Mouse (Mus musculus) lung, postnatal 25 days (tissue): ENCODE results near the gene Ptrh1.

ENCODE experiments used
- DNase-seq: peaks from one replicate; pipeline ENCODE4 v3.0.0; 2022; ENCODE audit warnings: low spot score

Gene Ptrh1

GRCm38 (mm10) chr2:32798251-32798962 is 22.8 kb downstream of the Ptrh1 start:
- DNase-seq, result no peak

DNA sequence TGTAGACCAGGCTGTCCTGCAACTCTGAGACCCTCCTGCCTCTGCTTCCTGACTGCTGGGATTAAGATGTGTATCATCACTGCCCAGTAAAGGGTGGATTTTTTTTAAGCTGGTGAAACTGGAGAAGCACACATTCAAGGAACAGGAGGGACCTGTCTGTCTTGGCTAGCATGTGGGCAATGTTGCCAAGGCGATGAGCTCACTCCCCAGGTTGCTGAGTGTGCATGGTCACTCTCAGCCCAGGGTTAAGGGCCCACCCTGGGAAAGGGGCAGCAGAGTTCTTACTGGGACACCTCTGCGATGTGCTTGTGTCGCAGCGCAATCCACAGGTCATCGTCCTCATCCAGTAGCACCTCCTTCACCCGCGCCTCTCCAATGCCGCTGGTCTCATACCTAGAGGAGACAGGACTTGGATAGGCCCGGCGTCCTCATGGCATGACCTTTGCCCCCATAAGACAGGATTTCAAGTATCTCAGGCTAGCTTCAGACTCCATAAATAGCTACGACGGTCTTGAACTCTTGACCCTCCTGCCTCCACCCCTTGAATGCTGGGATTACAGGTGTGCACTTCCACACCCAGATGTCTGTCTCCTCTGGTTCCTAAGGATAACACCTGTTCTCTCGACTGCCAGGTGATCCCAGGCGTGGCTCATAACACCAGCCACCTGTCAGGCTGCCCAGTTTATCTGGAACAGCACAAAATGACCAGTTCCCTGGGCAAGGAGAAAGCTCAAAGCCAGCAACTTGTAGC is 33.4 kb downstream of the Ptrh1 start:
- no peak for DNase-seq

- no peak for DNase-seq
Observed at GRCm38 (mm10) chr2:32811959-32812358, 36.4 kb downstream of the Ptrh1 start.

- DNase-seq, result no peak
Observed at GRCm38 (mm10) chr2:32816497-32816896, 40.9 kb downstream of the Ptrh1 start.

- peak; percentile 42 for DNase-seq
Observed at GRCm38 (mm10) chr2:32816946-32817581, 41.5 kb downstream of the Ptrh1 start.

- no peak for DNase-seq
Observed at GRCm38 (mm10) chr2:32817589-32817988, 42.0 kb downstream of the Ptrh1 start.

DNA sequence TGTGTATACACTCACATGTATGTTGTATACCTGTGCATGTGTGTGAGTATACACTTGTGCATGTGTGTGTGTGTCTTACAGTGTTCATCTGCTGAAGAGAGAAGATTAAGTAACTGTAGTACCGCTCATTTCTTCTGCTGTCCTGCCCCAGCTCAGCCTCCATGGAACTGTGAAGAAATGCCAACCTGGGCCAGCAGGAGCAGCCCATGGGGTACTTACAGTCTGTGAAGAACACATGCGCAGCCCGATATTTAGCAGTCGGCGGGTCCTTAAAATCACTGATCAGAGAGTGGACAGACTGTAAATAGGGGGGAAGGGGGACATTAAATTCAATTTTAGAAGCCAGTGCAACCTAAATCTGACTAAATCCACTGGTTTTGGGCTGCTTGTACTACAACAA is 42.6 kb downstream of the Ptrh1 start:
- DNase-seq, result no peak

DNA sequence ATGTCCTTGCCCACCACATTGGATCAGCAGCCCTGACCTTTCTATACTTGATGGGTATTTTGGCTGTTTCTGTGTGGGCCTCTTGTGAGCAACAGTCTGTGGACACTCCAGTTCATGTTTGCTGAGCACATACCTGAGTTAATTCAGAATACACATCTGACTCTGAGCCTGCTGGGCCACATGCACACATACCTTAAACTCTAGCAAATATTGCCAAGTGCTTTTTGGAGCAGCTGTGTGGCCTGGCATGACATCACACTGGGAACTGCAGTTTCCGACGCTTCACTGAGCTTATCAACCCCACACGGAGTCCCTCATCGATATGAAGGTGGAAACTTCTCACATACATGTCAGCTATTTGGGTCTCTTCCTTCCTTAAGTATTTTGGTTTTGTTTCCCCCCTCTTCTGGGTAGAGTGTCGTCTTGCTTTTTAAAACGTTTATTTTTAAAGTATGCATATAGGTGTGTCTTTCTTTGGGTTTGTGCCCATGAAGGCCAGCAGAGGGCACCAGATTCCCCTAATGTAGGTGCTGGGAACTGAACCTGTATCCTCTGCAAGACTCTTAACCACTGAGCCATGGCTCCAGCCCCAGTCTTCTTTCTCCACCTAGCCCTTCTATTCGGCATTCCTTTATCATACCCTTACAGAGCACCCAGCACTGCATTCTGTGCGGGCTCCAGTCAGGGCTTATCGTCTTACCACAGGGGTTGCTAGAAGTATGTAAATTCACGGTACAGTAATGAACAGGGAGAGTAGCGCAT is 45.6 kb downstream of the Ptrh1 start:
- peak; percentile 45 for DNase-seq

DNA sequence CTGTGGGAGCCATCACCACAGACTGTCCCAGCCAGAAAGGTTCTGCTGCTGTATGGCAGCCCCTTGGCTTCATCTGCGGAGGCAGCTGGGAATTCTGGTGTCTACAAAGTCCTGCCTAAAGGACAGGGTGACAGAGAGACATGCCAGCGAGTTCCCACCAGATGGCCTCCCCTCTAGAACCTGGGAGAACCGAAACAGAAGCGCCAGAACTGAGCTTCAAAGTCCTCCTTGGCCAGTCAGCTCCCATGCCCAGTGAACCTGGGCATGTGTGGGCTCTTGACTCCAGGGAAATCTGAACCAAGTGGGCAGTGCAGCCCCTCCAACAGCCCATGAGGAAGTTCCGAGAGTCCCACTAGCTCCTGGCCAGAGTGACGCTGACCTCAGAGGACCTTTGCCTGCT is 47.1 kb downstream of the Ptrh1 start:
- no peak for DNase-seq

DNA sequence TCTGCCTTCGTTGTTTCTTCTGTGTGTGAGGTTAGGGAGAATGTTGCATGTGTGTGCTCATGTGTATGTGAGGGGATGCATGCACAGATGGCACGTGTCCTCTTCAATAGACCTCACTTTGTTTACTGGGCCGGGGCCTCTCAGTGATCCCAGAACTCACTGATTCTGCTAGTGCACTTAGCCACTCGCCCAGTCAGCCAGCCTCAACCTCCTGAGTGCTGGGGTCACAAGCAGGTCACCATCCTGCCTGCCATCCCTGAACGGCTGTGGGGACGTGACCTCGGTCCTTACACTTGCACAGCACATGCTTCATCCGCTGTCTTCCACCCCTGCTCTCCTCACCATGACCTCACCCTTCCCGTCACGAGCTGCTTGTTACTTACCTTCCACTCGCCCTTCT is 47.6 kb downstream of the Ptrh1 start:
- no peak for DNase-seq

DNA sequence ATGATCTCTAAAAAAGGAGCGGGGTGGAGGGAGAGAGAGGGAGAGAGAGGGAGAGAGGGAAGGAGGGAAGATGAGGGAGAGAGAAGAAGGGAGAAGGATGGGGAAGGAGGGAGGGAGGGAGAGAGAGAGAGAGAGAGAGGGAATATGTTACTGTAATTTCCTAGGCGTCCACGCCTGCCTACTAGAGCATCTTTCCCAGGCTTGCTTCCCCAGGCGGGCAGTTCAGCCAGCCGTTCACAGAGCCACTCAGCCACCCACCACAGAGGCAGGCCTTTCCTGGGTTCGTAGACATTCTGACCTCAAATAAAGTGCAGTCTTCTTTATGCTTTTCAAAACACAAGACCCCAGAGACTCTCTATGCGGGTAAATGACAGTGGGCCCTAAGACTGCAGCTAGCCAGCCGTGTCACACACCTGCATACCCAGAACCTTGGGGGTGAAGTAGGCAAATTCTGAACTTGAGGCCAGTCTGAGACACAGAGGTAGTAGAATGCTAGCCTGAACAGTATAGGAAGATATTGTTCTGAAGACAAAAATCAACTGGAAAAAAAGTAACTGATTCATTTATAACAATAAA is 48.1 kb downstream of the Ptrh1 start:
- no peak for DNase-seq

DNA sequence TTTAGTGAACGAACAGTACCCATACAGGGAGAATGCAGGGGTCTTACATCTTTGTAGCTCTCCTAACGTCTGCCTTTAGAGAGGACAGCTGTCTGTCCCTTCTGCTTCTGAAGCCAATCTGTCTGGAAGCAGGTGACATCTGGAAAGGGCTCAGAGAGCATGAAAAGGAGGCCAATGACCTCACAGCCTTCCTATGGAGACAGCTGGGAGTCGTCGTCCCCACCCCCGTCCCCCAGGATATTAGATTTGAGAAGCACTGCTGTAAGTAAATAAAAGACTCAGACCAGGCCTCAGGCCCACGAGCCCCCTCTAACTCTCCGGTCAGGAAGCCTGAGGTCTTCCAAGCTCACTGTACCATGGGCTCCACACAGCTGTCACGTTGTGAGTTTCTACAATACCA is 48.6 kb downstream of the Ptrh1 start:
- DNase-seq, result no peak

GRCm38 (mm10) chr2:32824778-32825177 is 49.2 kb downstream of the Ptrh1 start:
- no peak for DNase-seq

DNA sequence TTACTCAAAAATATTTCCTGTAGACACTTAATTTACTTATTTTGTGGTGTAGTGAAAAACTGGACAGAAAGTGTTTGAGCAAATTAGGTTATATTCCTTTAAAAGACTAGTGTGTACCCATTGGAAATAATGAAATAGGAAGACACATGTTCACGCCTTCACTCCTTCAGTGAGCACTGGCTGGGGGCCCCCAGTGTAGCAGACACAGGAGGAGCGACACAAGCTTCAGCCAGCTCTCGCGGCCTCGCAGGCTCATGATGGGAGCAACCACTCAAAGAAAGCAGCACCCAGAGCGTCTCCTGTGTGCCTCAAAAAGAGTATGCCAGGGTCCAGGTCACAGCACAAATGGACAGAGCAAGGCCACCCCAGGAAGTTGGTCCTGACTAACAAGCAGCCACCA is 50.2 kb downstream of the Ptrh1 start:
- DNase-seq, result no peak
